Mouse (Mus musculus): ENCODE results near the gene Rab34.
A peak's percentile ranks its signal among the peaks of the same experiment; 100 is the strongest.

- TF ChIP-seq CTCF (IDR thresholded peaks at IDR 0.05; ENCODE audit: low read depth, low read length) (peak; percentile 70), POLR2A (IDR thresholded peaks at IDR 0.05; ENCODE audit: insufficient read depth, low read length) (no peak)
Observed at GRCm38 (mm10) chr11:78151161-78151560, 37.1 kb upstream of the Rab34 start.

Data from ES-Bruce4 (cell line).